Comparison of ENCODE assay signal across 21 mouse cellular contexts in the genomic region with DNA sequence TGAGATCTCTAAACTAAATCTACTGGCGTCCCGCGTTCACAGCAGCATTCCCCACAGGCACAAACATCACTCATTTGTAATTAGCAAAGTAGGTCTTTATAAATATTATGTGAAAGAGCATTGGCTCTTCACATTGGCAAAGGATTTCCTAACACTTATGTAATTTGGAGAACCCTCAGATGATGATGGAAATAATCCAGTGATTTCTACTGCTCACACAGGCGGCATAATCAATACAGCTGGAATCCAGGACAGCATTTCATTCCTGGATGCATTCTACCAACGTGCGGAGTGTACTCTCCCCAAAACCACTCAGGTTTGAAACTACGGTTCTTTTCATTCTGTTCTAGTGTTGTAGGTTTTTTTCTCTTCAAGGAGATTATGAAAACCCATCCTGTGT.
A peak's percentile ranks its signal among the peaks of the same experiment; 100 is the strongest.
DNase-seq lines count a peak whose midpoint lies in the region; ATAC-seq and TF ChIP-seq lines count a peak whose summit lies in the region.
"Had no signal": no experiment of that assay in that cellular context is flagged by ENCODE, and none has a peak within 500 bp of the region (broad histone marks: within the 10 kb centered on the region; RNA-seq: fewer than 3 reads in every experiment).

No protein-coding gene starts in this region.

- DNase-seq in layer of hippocampus, adult 2 months (ENCODE audit: low spot score in 2 of 2) = no peak
- DNase-seq in layer of hippocampus, adult 9-10 months (ENCODE audit: low spot score) = no peak
- no peak for DNase-seq in left cerebral cortex, adult 2 months (ENCODE audit: extremely low spot score in 1 of 2, low spot score in 2 of 2)
- no peak for DNase-seq in left cerebral cortex, postnatal 4 days
- peak; percentile 91 for DNase-seq in liver, adult 2 months (ENCODE audit: extremely low read depth, low read depth, low spot score)
- DNase-seq in liver, embryonic 11.5 days (ENCODE audit: low spot score) = no peak
- DNase-seq: adrenal gland, adult 2 months; adrenal gland, adult 8-10 months; adrenal gland, postnatal 10 days; adrenal gland, postnatal 14 days; adrenal gland, postnatal 25 days; adrenal gland, postnatal 36 days; B cell, adult 2 months; cerebellum, adult 11 months; cerebellum, adult 11-12 months; cerebellum, adult 18-20 months had no signal

- intact Hi-C loops in left cerebral cortex, adult 2 months (cut with DNase I) = loop anchor here (1.0 to 5.0 kb wide), 3 partner anchors 47 to 380 kb away; no protein-coding TSS in a partner anchor
- intact Hi-C loops in left cerebral cortex, postnatal 4 days (cut with DNase I) = loop anchor here (1.0 to 10.0 kb wide), 2 partner anchors 146 to 169 kb away; no protein-coding TSS in a partner anchor

- no peaks in the 10 kb centered on the region for H3K9me3 ChIP-seq in liver, embryonic 11.5 days (ENCODE audit: control insufficient read depth, low read length)

- no peak for ATAC-seq in liver, embryonic 11.5 days (replicated peaks; ENCODE audit: low FRiP score)
- ATAC-seq: activated CD4-positive, CD25-positive, alpha-beta regulatory T cell, adult 4 months; CD4-positive, CD25-positive, alpha-beta regulatory T cell, adult 4 months; Patski had no signal

- no peak for TF ChIP-seq POLR2A in liver, adult 2 months (IDR thresholded peaks at IDR 0.05; ENCODE audit: extremely low read depth, insufficient read depth, low read length)

- H3K4me1 ChIP-seq in liver, adult 2 months (ENCODE audit: control insufficient read depth, insufficient read depth, low read length) = peaks cover 20% of the 10 kb centered on the region
- no peaks in the 10 kb centered on the region for H3K4me1 ChIP-seq in liver, embryonic 11.5 days (replicated peaks; ENCODE audit: control insufficient read depth, insufficient read depth, low read length)

- H3K4me2 ChIP-seq in liver, embryonic 11.5 days = no peak overlapping the region

- 22% methylated on average over 7 of the region's 7 CpGs for WGBS in liver, adult 2 months
- 86% methylated on average over 7 of the region's 7 CpGs for WGBS in liver, embryonic 11.5 days

- no peaks in the 10 kb centered on the region for H3K27me3 ChIP-seq in liver, adult 2 months (ENCODE audit: control insufficient read depth, insufficient read depth, low read length)
- no peaks in the 10 kb centered on the region for H3K27me3 ChIP-seq in liver, embryonic 11.5 days (replicated peaks; ENCODE audit: control insufficient read depth, insufficient read depth, low read length)
- H3K27me3 ChIP-seq: CH12.LX had no signal

- H3K27ac ChIP-seq in layer of hippocampus, adult 2 months = peak overlapping the region; percentile 32; the same call in 1 of the 2 replicates
- peak overlapping the region; percentile 69; the same call in 1 of the 2 replicates for H3K27ac ChIP-seq in left cerebral cortex, adult 2 months
- peak overlapping the region; percentile 24; the same call in 1 of the 2 replicates for H3K27ac ChIP-seq in liver, adult 2 months (replicated peaks; ENCODE audit: insufficient read depth, low read depth, low read length)
- H3K27ac ChIP-seq in liver, embryonic 11.5 days (ENCODE audit: low read depth, low read length) = no peak overlapping the region

- no peak overlapping the region for H3K9ac ChIP-seq in liver, adult 2 months (ENCODE audit: low read depth, low read length)
- no peak overlapping the region for H3K9ac ChIP-seq in liver, embryonic 11.5 days (ENCODE audit: low read depth, low read length)

- H3K36me3 ChIP-seq in liver, adult 2 months (ENCODE audit: control insufficient read depth, insufficient read depth, low read length) = no peaks in the 10 kb centered on the region
- no peaks in the 10 kb centered on the region for H3K36me3 ChIP-seq in liver, embryonic 11.5 days (ENCODE audit: control insufficient read depth, insufficient read depth, low read length)
- H3K36me3 ChIP-seq: G1E had no signal

- no peak overlapping the region for H3K4me3 ChIP-seq in layer of hippocampus, adult 2 months
- H3K4me3 ChIP-seq in left cerebral cortex, adult 2 months = no peak overlapping the region
- no peak overlapping the region for H3K4me3 ChIP-seq in liver, adult 2 months (ENCODE audit: insufficient read depth, low read depth, low read length)
- H3K4me3 ChIP-seq in liver, embryonic 11.5 days (ENCODE audit: low read depth, low read length) = no peak overlapping the region

- no peak for TF ChIP-seq CTCF in layer of hippocampus, adult 2 months (conservative IDR thresholded peaks at IDR 0.05)
- no peak for TF ChIP-seq CTCF in left cerebral cortex, adult 2 months (IDR thresholded peaks at IDR 0.05)
- no peak for TF ChIP-seq CTCF in liver, adult 2 months (IDR thresholded peaks at IDR 0.05; ENCODE audit: low read depth, low read length)

- no peaks in the 10 kb centered on the region for H3K79me2 ChIP-seq in liver, adult 2 months (ENCODE audit: control insufficient read depth, insufficient read depth, low read length)
